9 mouse cellular contexts compared by ENCODE assay signal in the genomic region with DNA sequence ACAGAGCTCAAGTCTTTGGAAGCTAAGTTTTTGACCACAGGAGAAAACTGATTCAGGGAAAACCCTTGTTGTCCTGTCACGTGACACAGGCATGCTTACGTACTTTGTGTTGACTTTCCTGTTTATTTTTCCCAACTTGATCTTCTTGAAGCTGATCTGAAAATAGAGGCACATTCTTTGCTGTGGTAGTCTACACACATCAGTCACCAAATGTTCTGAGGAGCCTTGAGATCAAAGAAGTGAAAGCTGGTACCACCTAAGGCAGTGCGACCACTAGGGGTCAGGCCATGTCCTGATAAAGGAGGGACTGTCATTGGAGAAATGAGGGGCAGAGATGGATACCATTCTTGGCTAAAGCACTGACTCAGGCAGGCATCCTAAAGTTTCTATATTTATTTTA. TPM values are rescaled to one million over a fixed set of nuclear protein-coding genes. Genes with fewer than 3 reads are reported as not detected.
DNase-seq lines count a peak whose midpoint lies in the region; ATAC-seq and TF ChIP-seq lines count a peak whose summit lies in the region.
"Had no signal": no experiment of that assay in that cellular context is flagged by ENCODE, and none has a peak within 500 bp of the region (broad histone marks: within the 10 kb centered on the region; RNA-seq: fewer than 3 reads in every experiment).

No protein-coding gene starts in this region.

- peak; percentile 41 to 55 (median 54) for TF ChIP-seq CTCF in MEL (IDR thresholded peaks at IDR 0.05 in 2 of 3, conservative IDR thresholded peaks at IDR 0.05 in 1 of 3; ENCODE audit: control insufficient read depth in 1 of 3, insufficient read depth in 1 of 3, low read depth in 2 of 3, low read length in 3 of 3, poor library complexity in 1 of 3, severe bottlenecking in 1 of 3)
- TF ChIP-seq CTCF in lung, adult 2 months (IDR thresholded peaks at IDR 0.05; ENCODE audit: insufficient read depth, low read length) = peak; percentile 48

- TF ChIP-seq RAD21 in MEL (IDR thresholded peaks at IDR 0.05; ENCODE audit: low read depth, low read length) = peak; percentile 38

- DNase-seq in kidney, postnatal 10 days = peak; percentile 49
- peak; percentile 20 for DNase-seq in MEL (ENCODE audit: low read depth, low spot score)
- DNase-seq in cerebellum, adult 11 months = peak; percentile 57
- peak; percentile 24 for DNase-seq in gastrocnemius, postnatal 14 days
- no peak for DNase-seq in lung, adult 2 months
- peak; percentile 6 to 10 for DNase-seq in spleen, postnatal 36 days (ENCODE audit: low spot score in 2 of 2)

- H3K4me2 ChIP-seq in kidney, embryonic 14.5 days (replicated peaks; ENCODE audit: low read depth, low read length) = no peak overlapping the region
- H3K4me2 ChIP-seq: limb, embryonic 15.5 days had no signal

- no peak overlapping the region for H3K4me3 ChIP-seq in kidney, embryonic 14.5 days (ENCODE audit: low read length)
- H3K4me3 ChIP-seq in MEL (ENCODE audit: control insufficient read depth in 1 of 2, insufficient read depth in 1 of 2, low read depth in 2 of 2, low read length in 2 of 2) = no peak overlapping the region
- H3K4me3 ChIP-seq in lung, adult 2 months (replicated peaks; ENCODE audit: extremely low read depth, low read depth, low read length) = no peak overlapping the region
- H3K4me3 ChIP-seq: erythroblast, embryonic 14.5 days; limb, embryonic 15.5 days had no signal

- H3K27ac ChIP-seq in kidney, embryonic 14.5 days (ENCODE audit: low read depth, low read length) = no peak overlapping the region
- no peak overlapping the region for H3K27ac ChIP-seq in MEL (ENCODE audit: control insufficient read depth, low read depth, low read length)
- H3K27ac ChIP-seq: limb, embryonic 15.5 days had no signal

- no peak overlapping the region for H3K9ac ChIP-seq in kidney, embryonic 14.5 days (ENCODE audit: low read depth, low read length)
- H3K9ac ChIP-seq in MEL (ENCODE audit: control insufficient read depth, low read depth, low read length, poor library complexity, severe bottlenecking) = no peak overlapping the region
- H3K9ac ChIP-seq: limb, embryonic 15.5 days had no signal

- H3K36me3 ChIP-seq in kidney, embryonic 14.5 days (ENCODE audit: control insufficient read depth, insufficient read depth, low read length) = no peaks in the 10 kb centered on the region
- H3K36me3 ChIP-seq in MEL (ENCODE audit: control insufficient read depth in 1 of 2, insufficient read depth in 2 of 2, low read length in 2 of 2) = no peaks in the 10 kb centered on the region
- H3K36me3 ChIP-seq: limb, embryonic 15.5 days had no signal

- no peak for ATAC-seq in kidney, embryonic 14.5 days (ENCODE audit: low FRiP score, low TSS enrichment)

- TF ChIP-seq POLR2A in MEL (IDR thresholded peaks at IDR 0.05; ENCODE audit: control insufficient read depth in 1 of 2, insufficient read depth in 1 of 2, low read depth in 1 of 2, low read length in 2 of 2, poor library complexity in 1 of 2) = no peak
- TF ChIP-seq POLR2A in lung, adult 2 months (IDR thresholded peaks at IDR 0.05; ENCODE audit: borderline replicate concordance, extremely low read depth, low read depth, low read length) = no peak

- no peaks in the 10 kb centered on the region for H3K79me2 ChIP-seq in MEL (ENCODE audit: control insufficient read depth, insufficient read depth, low read length, poor library complexity)

- no peaks in the 10 kb centered on the region for H3K9me3 ChIP-seq in kidney, embryonic 14.5 days (ENCODE audit: control insufficient read depth, low read length)
- no peaks in the 10 kb centered on the region for H3K9me3 ChIP-seq in MEL (replicated peaks; ENCODE audit: insufficient read depth, low read length)
- H3K9me3 ChIP-seq: limb, embryonic 15.5 days had no signal

- WGBS in kidney, embryonic 14.5 days = 51% methylated on average over 3 of the region's 3 CpGs
- WGBS in lung, adult 2 months = 39% methylated on average over 3 of the region's 3 CpGs

- intact Hi-C loops in gastrocnemius, postnatal 14 days (cut with DNase I; ENCODE audit: low total_unique reads) = loop anchor here (10.0 kb wide), 2 partner anchors 58 to 72 kb away; no protein-coding TSS in a partner anchor

- no peaks in the 10 kb centered on the region for H3K27me3 ChIP-seq in kidney, embryonic 14.5 days (ENCODE audit: control insufficient read depth, insufficient read depth, low read length)
- no peaks in the 10 kb centered on the region; a peak in 3 of 4 replicates for H3K27me3 ChIP-seq in MEL (ENCODE audit: control insufficient read depth in 1 of 2, insufficient read depth in 2 of 2, low read length in 2 of 2)
- H3K27me3 ChIP-seq: limb, embryonic 15.5 days had no signal

- H3K4me1 ChIP-seq in kidney, embryonic 14.5 days (ENCODE audit: control insufficient read depth, insufficient read depth, low read length) = no peaks in the 10 kb centered on the region
- no peaks in the 10 kb centered on the region for H3K4me1 ChIP-seq in MEL (ENCODE audit: control insufficient read depth in 1 of 2, insufficient read depth in 2 of 2, low read length in 2 of 2)
- no peaks in the 10 kb centered on the region for H3K4me1 ChIP-seq in lung, adult 2 months (ENCODE audit: control insufficient read depth, insufficient read depth, low read length)

- TF ChIP-seq EP300 in MEL (IDR thresholded peaks at IDR 0.05; ENCODE audit: low read depth in 1 of 2, low read length in 2 of 2) = no peak

TF ChIP-seq in MEL, 35 proteins besides CTCF, POLR2A, EP300 and RAD21:
- TF ChIP-seq E2F4 (IDR thresholded peaks at IDR 0.05; ENCODE audit: borderline replicate concordance, low read depth, low read length) (no peak), KAT2A (conservative IDR thresholded peaks at IDR 0.05; ENCODE audit: low read depth, low read length) (no peak), USF1 (IDR thresholded peaks at IDR 0.05; ENCODE audit: low read depth, low read length) (peak; percentile 74), USF2 (IDR thresholded peaks at IDR 0.05; ENCODE audit: borderline replicate concordance in 1 of 2, insufficient read depth in 1 of 2, low read depth in 1 of 2, low read length in 2 of 2) (no peak), SMC3 (IDR thresholded peaks at IDR 0.05; ENCODE audit: low read depth, low read length) (peak; percentile 29; the same call in 1 of the 2 replicates), TBP (IDR thresholded peaks at IDR 0.05; ENCODE audit: low read depth, low read length) (no peak)

RNA-seq across cellular contexts. Expression of gene Siah2, which starts 34.8 kb away (rescaled TPM):
- polyA plus RNA-seq in kidney, embryonic 14.5 days (2014; fragmentation: Nextera tagmentation; extraction: Ambion mirVana) = 4.6 and 5.5 TPM in 2 replicates
- 17.6 and 20.4 TPM in 2 replicates for total RNA-seq in MEL (2012; rRNA removed)
- 10 to 100 TPM; 22.5 to 58.1 TPM for polyA plus RNA-seq in MEL (2012; ENCODE audit: insufficient read depth in 1 of 2, insufficient read length in 2 of 2, low read depth in 1 of 2, low replicate concordance in 2 of 2, missing spikeins in 1 of 2)
- 10 to 100 TPM in 1 of 2 experiments, 1 to 10 TPM in 1; 7.0 to 10.1 TPM for total RNA-seq in gastrocnemius, postnatal 14 days (2021)
- polyA plus RNA-seq in lung, adult 2 months (2012; rRNA removed) = 14.4 and 17.3 TPM in 2 replicates
